Mouse (Mus musculus): ENCODE measurements around the gene Inpp4b.
"Not testable (repeated sequence)": the region's sequence is repeated elsewhere in the genome, so short reads cannot be mapped to it uniquely, and the experiment has no call there.

Inpp4b gene

DNA sequence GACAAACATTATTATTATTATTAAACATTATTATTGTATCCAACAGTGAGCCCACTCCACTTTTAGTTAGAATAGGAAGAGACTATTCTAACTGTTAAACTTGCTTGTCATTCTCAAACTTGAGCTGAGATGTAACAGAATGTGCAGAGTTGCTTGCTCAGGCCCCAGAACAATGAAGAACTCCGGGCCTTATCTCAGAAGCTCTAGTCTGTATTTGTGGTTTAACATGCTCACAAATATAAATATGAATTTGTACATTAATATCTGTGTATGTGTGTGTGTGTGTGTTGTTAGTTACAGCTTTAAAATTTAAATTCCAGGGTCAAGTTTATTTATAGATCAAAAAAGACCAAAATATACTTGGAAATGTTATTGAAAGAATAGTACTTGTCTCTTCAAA lies 435.3 kb downstream of the Inpp4b start:
- no peak for DNase-seq (ENCODE audit: low spot score in 2 of 2)

DNA sequence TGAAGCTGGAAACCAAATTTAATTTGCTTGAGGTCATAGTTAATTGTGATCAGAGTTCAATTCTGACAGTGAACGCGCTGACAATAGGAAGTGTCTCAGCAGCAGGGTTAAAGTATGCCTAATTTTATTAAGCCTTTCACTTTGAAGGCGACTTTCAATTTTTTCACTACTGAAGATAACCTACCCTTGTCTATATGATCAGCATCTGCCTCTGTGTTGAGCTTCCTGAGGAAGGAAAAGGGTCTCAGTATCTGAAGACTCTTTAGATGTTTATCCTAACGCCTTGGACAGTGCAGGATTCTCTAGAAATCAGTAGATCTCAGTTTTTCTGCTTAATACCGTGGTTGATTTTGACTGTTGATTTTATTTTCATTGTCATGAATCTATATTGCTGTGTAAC lies 437.1 kb downstream of the Inpp4b start:
- no peak for DNase-seq (ENCODE audit: low spot score in 2 of 2)

DNA sequence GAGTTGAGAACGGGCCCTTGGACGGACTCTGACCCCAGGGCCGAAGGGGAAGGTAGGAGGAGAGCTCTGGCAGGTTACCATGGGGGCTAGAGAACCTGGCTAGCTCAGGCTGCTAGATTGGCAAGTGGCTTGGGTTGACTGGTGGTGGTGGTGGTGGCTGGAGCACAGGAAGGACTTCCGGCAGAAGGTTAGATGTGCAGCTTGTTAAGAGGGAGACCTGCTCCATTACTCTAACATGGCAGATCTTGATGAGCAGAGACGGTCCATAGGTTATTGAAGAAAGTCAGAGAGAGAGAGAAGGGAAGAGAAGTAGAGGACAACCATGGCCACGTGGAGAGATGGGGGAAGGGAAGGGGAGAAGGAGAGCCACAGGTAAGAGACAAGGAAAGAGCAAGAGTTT lies 437.8 kb downstream of the Inpp4b start:
- no peak for DNase-seq (ENCODE audit: low spot score in 2 of 2)

DNA sequence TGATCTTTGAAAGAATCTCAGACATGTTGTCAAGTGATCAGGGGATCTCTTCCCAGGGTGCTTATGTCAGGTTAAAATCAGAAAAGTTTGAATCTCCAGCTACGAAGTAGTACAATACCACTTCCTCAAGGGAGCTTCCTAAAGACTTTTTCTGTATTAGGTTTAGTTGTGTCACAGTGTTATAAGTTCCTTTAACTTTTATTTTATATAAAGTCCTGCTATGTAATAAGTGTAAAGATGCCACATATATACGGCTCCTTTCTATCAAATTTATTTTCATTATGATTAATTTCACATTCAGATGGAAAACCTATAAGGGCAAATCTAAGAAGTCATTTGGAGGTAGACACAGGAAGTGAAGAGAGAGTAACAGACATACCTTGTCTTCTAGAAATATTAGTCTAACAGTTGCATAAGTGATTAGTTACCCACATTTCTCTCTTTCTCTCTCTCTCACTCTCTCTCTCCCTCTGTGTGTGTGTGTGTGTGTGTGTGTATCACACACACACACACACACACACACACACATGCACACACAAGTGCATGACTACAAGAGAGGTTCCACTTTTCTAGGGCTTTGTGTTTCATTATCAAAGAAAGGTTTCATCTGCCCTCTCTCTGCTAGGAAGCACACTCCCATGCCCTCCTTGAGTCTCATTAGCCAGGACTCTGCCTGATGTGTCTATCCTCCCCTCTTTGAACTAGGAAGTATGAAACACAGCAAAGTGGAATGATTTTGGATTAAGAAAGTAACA lies 438.7 kb downstream of the Inpp4b start:
- no peak for DNase-seq (ENCODE audit: low spot score in 2 of 2)

DNA sequence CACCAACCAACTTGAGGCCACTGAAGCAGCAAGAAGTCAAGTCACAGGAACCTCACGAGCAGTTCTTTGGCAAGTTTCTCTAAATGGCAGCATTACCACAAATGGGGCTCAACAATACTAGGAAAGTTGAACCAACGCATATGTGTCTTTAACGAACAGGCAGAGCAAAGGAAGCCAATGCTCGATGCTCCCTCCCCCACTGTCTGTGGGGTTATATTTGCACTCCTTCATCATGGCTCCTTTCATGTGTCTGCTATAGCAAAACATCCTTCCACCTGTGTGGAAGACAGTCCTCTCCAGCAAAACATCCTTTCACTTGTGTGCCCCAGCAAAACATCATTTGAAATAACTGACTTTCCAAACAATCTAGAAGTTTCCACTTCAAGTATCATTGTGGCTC lies 440.4 kb downstream of the Inpp4b start:
- no peak for DNase-seq (ENCODE audit: low spot score in 2 of 2)

DNA sequence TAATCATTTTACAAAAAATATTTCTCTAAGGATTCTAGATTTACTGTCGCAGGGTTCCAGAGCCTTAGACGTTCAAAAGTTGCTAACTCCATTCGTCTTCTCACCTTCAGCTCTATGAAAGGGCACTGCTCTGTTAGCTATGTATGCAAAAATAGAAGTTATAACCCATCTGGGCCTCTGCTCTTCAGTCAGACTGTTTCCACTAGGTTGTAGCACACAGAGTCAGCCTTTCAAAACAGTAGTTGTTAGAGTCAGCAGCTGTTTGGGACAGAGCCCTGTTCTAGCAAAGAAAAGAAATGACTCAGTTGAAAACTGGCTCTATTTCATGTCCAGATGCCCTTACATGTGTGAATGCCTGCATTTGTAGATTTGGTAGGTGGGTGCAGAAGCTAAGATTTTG lies 442.4 kb downstream of the Inpp4b start:
- no peak for DNase-seq (ENCODE audit: low spot score in 2 of 2)

DNA sequence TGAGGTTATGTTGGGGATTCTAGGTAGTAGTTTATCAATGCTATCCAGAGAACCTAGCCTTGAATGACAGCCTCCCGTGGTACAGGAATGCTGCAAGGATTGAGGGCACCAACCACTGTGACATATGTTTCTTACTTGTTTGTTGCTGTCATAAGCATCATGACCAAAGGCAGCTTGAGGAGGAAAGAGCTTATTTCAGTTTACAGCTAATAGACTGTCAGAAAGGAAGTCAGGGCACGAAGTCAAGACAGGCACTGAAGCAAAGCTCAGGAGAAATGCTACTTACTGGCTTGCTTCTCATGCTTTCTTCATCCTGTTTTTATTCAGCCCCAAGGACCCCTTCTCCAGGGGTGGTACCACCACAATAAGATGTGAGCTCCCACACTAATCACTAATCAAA lies 446.1 kb downstream of the Inpp4b start:
- no peak for DNase-seq (ENCODE audit: low spot score in 2 of 2)

DNA sequence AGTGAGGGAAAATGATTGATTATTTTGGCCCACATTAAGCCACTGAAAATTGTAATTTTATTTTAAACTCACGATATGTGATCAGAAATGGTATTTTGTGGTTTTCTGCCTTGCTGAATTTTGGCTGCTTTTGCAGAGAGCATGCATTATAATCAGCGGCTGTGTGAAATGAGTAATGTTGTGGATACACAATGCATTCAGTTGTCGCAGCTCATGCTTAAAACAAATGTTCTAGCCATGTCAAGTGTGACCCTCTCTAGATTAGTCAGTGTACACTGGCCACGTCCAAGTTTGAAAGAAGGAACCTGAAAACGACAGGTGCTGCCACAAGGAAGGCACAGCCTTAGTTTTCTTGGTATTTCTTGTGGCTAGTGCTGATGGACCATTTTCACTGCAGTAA lies 450.3 kb downstream of the Inpp4b start:
- DNase-seq (ENCODE audit: low spot score in 2 of 2): no peak

DNA sequence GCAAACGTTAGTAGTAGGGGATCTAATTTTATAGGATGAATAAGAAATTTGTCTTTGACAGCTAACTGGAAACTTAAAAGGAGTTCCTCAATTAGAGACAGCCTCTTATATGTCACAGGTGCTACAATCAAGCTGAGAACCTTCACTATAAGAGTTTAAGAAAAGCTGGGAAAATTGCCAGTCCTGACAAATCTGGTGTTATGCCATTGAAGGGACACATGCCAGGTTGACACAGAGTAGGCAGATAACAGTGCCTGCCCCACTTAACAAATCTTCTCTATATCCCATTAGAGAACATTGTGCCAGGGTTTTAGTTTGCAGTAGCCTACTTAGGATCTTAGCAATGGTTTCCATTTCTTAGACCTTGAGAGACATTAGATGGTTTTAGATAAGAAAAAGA lies 456.1 kb downstream of the Inpp4b start:
- DNase-seq (ENCODE audit: low spot score in 2 of 2): no peak

DNA sequence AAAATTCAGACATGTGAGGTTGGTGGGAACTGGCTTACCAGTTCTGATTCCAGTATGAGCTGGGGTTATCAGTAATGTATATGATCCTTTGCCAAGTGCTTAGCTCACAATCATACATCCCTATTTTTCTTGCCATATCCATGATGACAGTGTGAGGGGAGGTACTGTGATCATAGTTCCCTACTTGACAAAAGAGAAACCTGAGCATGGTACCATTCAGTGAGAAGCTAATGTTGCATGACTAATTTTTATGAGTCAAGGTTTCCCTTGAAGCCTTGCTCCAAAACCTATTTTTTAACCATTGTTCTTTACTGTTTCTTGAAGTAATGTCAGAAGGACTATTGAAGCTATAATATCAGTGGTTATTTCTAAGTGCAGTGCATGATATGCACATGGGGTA lies 458.4 kb downstream of the Inpp4b start:
- no peak for DNase-seq (ENCODE audit: low spot score in 2 of 2)

DNA sequence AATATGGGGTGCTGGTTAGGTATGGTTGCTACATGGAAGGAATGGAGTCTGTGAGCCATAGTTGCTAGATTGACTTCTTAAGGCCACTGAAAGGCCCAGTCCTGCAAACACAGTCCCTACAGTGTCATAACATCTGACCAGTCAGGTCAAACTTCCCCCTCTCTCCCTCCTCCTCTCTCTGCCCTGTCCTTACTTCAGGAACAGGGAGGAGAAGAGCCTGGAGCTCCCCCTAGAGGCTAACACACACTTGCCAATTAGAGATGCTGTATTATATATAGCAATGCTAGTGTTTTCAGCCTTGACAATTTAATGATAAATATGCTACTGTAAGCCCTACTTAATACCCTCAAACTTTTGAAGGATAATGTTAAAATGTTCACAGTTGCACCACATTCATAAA lies 464.4 kb downstream of the Inpp4b start:
- peak; percentile 23 to 38 for DNase-seq (ENCODE audit: low spot score in 2 of 2)

DNA sequence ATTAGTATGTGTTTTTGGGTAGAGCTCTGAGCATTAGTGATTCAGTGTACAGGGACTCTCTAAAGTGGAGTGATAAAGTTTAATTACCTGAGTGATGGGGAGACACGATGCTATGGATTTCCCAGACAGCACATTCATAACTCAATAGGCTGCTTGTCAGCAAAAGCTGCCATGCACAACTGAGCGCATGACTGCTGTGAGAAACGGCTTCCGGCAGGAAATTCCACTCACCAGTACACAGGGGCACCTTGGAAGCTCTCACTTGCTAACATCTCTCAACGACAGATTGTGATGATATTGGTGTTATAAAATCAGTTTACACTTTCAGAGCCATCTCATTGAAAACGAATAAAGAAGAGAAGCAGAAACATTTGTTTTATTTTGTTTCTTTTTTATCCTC lies 465.2 kb downstream of the Inpp4b start:
- DNase-seq (ENCODE audit: low spot score in 2 of 2): no peak

DNA sequence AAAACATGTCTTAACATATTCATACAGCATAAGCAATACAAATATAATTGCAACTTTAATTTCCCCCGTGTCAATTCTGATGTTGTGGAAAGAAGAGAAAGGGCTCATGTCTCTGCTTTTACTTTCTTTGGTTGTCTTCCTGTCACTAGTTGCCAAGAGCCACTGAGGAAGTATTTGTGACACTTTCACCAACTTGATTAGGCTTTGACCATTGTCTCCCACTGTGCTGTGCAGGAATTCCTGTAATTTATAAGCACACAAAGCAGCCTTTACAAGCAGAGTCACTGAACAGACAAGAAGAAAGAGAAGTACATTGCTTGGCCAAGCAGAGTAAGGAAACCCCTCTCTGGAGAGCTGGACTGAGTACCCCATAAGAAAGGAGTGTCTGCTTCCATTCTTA lies 466.1 kb downstream of the Inpp4b start:
- no peak for DNase-seq (ENCODE audit: low spot score in 2 of 2)

DNA sequence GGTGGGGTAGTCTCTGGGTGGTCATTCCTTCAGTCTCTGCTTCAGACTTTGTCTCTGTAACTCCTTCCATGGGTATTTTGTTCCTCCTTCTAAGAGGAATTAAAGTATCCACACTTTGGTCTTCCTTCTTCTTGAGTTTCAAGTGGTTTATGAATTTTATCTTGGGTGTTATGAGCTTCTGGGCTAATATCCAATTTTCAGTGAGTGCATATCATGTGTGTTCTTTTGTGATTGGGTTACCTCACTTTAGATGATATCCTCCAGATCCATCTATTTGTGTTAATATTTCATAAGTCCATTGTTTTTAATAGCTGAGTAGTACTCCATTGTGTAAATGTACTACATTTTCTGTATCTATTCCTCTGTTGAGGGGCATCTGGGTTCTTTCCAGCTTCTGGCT lies 467.1 kb downstream of the Inpp4b start:
- DNase-seq (ENCODE audit: low spot score in 2 of 2): not testable (repeated sequence)

DNA sequence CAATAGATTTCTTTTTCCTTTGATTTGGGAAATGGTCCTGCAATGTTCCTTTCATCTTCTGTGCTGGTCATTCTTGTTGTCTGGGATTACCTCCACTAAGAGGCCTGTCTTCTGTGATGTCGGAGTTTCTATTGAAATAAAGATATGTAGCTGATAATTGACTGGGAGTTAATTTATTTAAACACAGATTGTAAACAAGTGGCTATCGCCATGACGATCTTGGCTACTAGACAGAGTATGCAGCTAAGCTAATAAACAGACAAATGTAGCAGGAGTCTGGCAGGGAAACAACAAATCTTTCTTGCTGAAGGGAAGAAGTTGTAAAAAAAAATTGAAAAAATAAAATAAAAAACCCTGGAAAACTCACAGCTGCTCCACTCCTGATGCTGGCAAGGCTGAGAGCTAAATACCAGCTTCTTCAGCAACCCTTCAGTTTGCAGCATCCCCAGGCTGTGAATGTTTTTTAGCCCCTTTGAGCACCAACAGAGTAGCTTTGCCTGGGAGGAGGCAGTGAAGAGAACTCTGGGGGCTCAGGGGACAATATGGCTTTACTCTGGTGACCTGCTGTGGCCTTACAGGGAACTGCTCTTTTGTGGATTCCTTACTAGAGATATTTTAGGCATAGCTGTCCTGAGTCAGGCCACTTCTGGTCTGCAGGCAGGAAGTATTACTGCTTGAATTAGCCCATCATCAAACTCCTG lies 469.8 kb downstream of the Inpp4b start:
- no peak for DNase-seq (ENCODE audit: low spot score in 2 of 2)

DNA sequence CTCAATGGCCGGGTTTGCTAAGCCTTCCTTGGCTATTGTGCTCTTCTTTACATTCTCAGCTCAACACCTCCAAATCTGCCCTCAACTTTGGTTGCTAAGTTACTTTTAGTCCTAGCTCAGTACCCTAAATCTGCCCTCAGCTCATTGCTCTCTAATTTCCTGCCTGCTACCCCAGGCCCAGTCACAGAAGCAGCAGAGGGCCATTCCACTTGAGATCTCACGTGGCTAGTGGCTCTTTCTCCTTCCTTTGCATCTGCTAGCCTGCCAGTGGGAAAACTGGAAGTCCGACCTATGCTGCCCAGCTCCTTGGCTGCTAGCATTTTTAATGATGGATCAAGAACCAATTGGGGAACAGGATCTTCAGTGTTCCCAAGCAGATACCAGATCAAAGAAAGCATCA lies 472.4 kb downstream of the Inpp4b start:
- no peak for DNase-seq (ENCODE audit: low spot score in 2 of 2)

DNA sequence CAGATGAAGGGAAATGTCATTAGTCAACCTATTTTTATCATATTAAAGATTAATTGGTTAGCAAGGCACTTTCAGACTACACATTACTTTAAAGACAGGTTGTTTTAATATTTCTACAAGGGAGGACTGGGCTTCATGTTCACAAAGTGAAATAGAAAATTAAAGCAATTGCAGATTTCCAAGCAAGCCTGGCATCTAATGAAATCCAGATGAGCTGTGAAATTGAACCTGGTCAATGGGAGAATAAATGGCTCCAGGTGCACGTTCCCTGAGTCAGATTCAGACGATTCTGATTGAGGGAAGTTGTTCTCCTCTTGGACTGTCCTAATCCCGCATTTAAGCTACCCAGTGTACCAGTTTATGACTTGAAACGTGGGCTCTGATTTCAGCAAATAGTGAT lies 473.2 kb downstream of the Inpp4b start:
- DNase-seq (ENCODE audit: low spot score in 2 of 2): no peak

DNA sequence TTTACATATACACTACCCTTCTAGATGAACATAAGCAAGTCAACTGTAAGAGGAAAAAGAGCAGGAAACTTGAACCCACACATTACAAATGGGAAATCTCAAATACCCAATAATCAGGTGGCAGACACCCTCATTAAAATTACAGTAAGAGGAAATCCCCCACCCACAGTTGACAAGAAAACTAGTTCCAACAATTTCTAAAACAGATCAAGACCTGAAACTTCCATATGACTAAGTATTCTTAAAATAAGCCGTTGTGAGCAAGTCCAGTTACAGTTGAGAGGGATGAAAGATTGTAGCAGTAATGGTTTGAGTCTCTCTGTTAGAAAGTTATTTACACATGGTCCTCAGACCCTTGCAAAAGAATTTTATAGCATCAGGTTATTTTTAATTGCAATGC lies 480.8 kb downstream of the Inpp4b start:
- no peak for DNase-seq (ENCODE audit: low spot score in 2 of 2)

DNA sequence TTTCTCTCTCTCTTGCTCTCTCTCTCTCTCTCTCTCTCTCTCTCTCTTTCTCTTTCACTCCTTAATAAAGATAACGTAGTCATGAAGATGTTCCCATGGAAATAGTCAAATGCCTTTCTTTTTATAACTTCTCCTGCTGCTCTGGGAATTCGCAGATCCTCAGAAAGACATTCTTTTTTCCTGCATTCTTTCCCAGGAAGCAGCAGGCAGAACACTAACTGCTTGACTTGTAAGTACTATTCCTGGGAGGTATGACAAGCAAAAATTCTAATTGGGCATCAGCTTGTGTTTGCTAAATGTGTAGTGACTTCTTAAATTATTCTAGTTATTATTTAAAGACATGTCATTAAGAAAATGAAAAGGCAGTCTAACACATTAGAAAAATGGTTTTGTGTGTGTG lies 482.6 kb downstream of the Inpp4b start:
- DNase-seq (ENCODE audit: low spot score in 2 of 2): no peak

DNA sequence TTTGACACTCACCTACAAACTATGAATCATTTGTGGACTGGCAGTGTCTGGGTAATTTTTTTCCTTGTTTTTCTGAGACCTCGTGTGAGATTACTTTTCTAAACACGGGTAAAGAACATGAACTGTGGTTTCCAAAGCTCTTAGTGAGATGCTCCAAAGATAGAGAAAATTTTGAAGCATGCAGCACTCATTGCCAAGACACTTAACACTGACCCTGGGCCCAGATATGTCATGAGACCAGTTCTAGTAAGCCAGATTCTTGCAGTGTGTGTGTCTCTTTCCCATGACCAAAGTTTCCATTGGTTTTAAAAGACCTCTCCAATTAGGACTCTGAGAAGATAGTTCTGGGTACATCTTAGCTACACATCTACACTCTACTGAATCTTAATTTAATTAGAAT lies 484.1 kb downstream of the Inpp4b start:
- no peak for DNase-seq (ENCODE audit: low spot score in 2 of 2)

DNA sequence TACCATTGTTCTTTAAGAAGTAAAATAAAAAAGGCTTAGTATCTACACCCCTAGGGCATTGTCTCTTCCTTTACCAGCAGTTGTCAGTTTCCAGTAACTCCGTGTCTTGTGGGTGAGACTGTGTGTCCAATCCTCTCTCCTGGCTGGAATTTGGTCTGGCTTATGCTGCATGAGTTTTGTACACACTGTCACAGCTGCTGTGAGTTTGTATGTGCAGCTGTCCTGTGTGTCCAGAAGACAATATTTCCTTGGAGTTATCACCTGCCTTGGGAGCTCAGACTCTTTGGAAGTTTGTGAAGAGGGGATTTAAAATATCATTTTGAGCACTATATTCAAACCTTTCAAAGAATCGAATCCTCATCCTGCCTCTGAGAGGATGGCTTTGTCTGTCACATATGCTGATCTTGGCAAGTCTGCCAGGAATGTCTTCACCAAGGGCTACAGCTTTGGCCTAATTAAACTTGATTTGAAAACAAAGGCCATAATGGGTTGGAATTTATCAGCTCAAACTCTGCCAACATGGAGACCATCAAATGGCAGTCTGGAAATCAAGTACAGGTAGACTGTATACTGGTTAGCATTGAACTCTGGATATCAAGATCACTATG lies 485.1 kb downstream of the Inpp4b start:
- DNase-seq (ENCODE audit: low spot score in 2 of 2): no peak

DNA sequence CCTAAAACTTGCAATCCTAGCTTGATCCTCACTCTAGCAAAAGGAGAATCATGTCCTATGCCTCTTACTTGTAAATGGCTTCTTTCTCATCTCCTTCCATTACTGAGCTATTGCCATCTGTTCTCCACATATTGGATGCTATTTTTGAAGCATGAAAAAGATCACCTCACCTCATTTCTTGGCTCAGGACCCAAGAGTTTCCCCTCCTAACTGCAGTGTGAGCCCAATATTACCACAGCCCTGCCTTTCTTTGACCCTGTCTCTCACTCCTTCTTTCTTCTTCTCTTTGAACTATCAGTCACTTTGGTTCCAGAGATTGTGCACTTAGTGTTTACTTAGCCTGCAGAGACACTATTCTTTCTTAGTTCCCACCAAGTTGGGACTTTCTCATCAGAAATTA lies 489.1 kb downstream of the Inpp4b start:
- DNase-seq (ENCODE audit: low spot score in 2 of 2): no peak

DNA sequence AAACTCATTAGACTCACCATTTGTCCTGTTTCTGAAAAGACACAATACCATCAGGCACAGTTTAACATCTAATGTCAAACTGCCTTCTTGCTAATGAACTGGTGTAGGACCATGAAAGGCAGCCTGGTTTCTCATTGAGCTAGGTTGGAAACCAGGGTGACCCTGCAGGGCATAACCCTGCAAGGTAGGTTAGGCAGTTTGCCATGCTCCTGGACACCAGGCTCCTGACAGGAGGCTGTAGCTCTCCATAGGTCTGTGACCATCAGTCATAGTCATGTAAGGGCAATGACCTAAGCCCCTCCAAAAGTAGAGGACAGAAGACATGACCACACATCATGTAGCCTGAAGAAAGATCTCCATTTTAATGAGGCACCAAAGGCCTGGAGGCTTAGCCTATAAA lies 491.5 kb downstream of the Inpp4b start:
- DNase-seq (ENCODE audit: low spot score in 2 of 2): no peak

Measured in urinary bladder, postnatal 36 days (tissue).